ENCODE assay signal across 8 mouse cellular contexts in the genomic region with DNA sequence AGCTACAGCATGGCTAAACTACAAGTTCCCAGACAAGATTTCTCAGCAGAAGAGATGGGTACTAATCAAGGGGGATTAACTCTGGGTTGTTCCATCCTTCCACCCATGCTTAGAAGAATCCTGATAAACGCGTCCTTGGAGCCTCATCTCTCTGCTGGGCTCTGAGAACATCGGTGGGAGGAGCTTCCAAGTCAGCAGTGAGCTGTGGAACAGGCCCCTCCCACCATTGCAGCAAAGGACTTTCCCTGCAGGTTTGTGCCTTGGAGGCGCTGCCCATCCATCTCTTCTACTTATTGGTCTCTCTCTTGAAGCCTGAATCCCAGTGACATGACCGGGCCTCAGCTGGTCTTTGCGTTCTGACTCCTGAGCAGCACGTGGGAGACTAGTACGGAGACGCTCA. TPM values are rescaled to one million over a fixed set of nuclear protein-coding genes. Genes with fewer than 3 reads are reported as not detected.
DNase-seq lines count a peak whose midpoint lies in the region; ATAC-seq and TF ChIP-seq lines count a peak whose summit lies in the region.

No protein-coding gene starts in this region.

- no peak overlapping the region for H3K27ac ChIP-seq in kidney, adult 2 months (ENCODE audit: insufficient read depth, low read depth, low read length)
- H3K27ac ChIP-seq in neural tube, embryonic 13.5 days (replicated peaks): 0 out of 2 replicates have a peak overlapping the region, but pooled peaks have one; percentile 38
- peak overlapping the region; percentile 66 for H3K27ac ChIP-seq in neural tube, embryonic 15.5 days (replicated peaks)

- H3K4me1 ChIP-seq in kidney, adult 2 months (ENCODE audit: control insufficient read depth, insufficient read depth, low read length): no peaks in the 10 kb centered on the region
- H3K4me1 ChIP-seq in neural tube, embryonic 13.5 days (replicated peaks): peaks cover 52% of the 10 kb centered on the region
- H3K4me1 ChIP-seq in neural tube, embryonic 15.5 days: peaks cover 52% of the 10 kb centered on the region

- 74% methylated on average over 9 of the region's 9 CpGs for WGBS in kidney, adult 2 months
- 66% methylated on average over 9 of the region's 9 CpGs for WGBS in neural tube, embryonic 13.5 days
- WGBS in neural tube, embryonic 15.5 days: 62% methylated on average over 9 of the region's 9 CpGs

- no peaks in the 10 kb centered on the region for H3K27me3 ChIP-seq in kidney, adult 2 months (replicated peaks; ENCODE audit: control insufficient read depth, insufficient read depth, low read length)
- H3K27me3 ChIP-seq in neural tube, embryonic 13.5 days: no peaks in the 10 kb centered on the region
- no peaks in the 10 kb centered on the region for H3K27me3 ChIP-seq in neural tube, embryonic 15.5 days (replicated peaks)

- no peak for TF ChIP-seq POLR2A in kidney, adult 2 months (IDR thresholded peaks at IDR 0.05; ENCODE audit: low read depth, low read length)

- no peak overlapping the region for H3K4me2 ChIP-seq in neural tube, embryonic 13.5 days
- no peak overlapping the region for H3K4me2 ChIP-seq in neural tube, embryonic 15.5 days

- H3K9ac ChIP-seq in neural tube, embryonic 13.5 days: no peak overlapping the region
- no peak overlapping the region for H3K9ac ChIP-seq in neural tube, embryonic 15.5 days (replicated peaks)

- H3K36me3 ChIP-seq in kidney, adult 2 months (ENCODE audit: control insufficient read depth, insufficient read depth, low read length): no peaks in the 10 kb centered on the region
- no peaks in the 10 kb centered on the region for H3K36me3 ChIP-seq in neural tube, embryonic 13.5 days
- H3K36me3 ChIP-seq in neural tube, embryonic 15.5 days: no peaks in the 10 kb centered on the region

- DNase-seq in adrenal gland, postnatal 14 days: peak; percentile 55
- no peak for DNase-seq in adrenal gland, postnatal 4 days (ENCODE audit: low spot score in 2 of 2)
- peak; percentile 19 for DNase-seq in kidney, adult 2 months
- no peak for DNase-seq in kidney, adult 18-20 months
- DNase-seq in neural tube, embryonic 10.5 days (ENCODE audit: extremely low spot score, low spot score): no peak
- no peak for DNase-seq in right cerebral cortex, adult 2 months (ENCODE audit: low spot score in 2 of 2)

- no peaks in the 10 kb centered on the region for H3K9me3 ChIP-seq in neural tube, embryonic 13.5 days
- no peaks in the 10 kb centered on the region for H3K9me3 ChIP-seq in neural tube, embryonic 15.5 days (replicated peaks)

- ATAC-seq in neural tube, embryonic 13.5 days (ENCODE audit: low read depth): no peak
- ATAC-seq in neural tube, embryonic 15.5 days (ENCODE audit: low FRiP score): no peak

- TF ChIP-seq CTCF in kidney, adult 2 months (conservative IDR thresholded peaks at IDR 0.05; ENCODE audit: insufficient read depth, insufficient read length, low read depth, low read length): no peak

- no peak overlapping the region for H3K4me3 ChIP-seq in kidney, adult 2 months (ENCODE audit: insufficient read depth, low read depth, low read length)
- no peak overlapping the region for H3K4me3 ChIP-seq in neural tube, embryonic 13.5 days
- H3K4me3 ChIP-seq in neural tube, embryonic 15.5 days (replicated peaks): no peak overlapping the region

RNA-seq across cellular contexts. Expression of a gene that starts 36.2 kb away (rescaled TPM):
- total RNA-seq in adrenal gland, postnatal 14 days (2021): 29.4 and 39.3 TPM in 2 replicates
- 10 to 100 TPM; 46.2 to 47.3 TPM for total RNA-seq in adrenal gland, postnatal 4 days (2021)
- polyA plus RNA-seq in kidney, adult 2 months (2012; rRNA removed): 9.4 and 10.8 TPM in 2 replicates
- 28.3 and 30.7 TPM in 2 replicates for polyA plus RNA-seq in neural tube, embryonic 13.5 days (2015; fragmentation: Nextera tagmentation; extraction: Ambion mirVana)
- polyA plus RNA-seq in neural tube, embryonic 15.5 days (2015; fragmentation: Nextera tagmentation; extraction: Ambion mirVana): 38.8 and 39.3 TPM in 2 replicates

Comparison
In these comparisons a context has a peak if more than half of its experiments do, and no peak if none do; other contexts are left out.
1. DNase-seq: peak in adrenal gland, postnatal 14 days (single experiment) and kidney, adult 2 months (single experiment); none in adrenal gland, postnatal 4 days (0 of 2), kidney, adult 18-20 months (single experiment), neural tube, embryonic 10.5 days (single experiment) and right cerebral cortex, adult 2 months (0 of 2).